Mouse (Mus musculus) right cerebral cortex, postnatal 14 days (tissue): ENCODE measurements around the gene Itgb6.

Experiments
- DNase-seq: peaks from one replicate; pipeline ENCODE4 v3.0.0; 2022

The Itgb6 gene

GRCm38 (mm10) chr2:60672973-60673954, 49.2 kb downstream of the Itgb6 start:
- no peak for DNase-seq

GRCm38 (mm10) chr2:60671215-60671614, 51.2 kb downstream of the Itgb6 start:
- DNase-seq: no peak

GRCm38 (mm10) chr2:60663071-60663470, 59.4 kb downstream of the Itgb6 start:
- DNase-seq: no peak

GRCm38 (mm10) chr2:60659993-60660392, 62.5 kb downstream of the Itgb6 start:
- DNase-seq: no peak

- DNase-seq: no peak
Observed at GRCm38 (mm10) chr2:60658992-60659391, 63.5 kb downstream of the Itgb6 start.

- no peak for DNase-seq
Observed at GRCm38 (mm10) chr2:60654828-60655227, 67.6 kb downstream of the Itgb6 start.

- DNase-seq: no peak
Observed at GRCm38 (mm10) chr2:60650155-60650554, 72.3 kb downstream of the Itgb6 start.

- no peak for DNase-seq
Observed at GRCm38 (mm10) chr2:60647650-60648049, 74.8 kb downstream of the Itgb6 start.

- no peak for DNase-seq
Observed at GRCm38 (mm10) chr2:60646583-60646982, 75.9 kb downstream of the Itgb6 start.

GRCm38 (mm10) chr2:60643406-60643805, 79.0 kb downstream of the Itgb6 start:
- no peak for DNase-seq

GRCm38 (mm10) chr2:60642606-60643005, 79.8 kb downstream of the Itgb6 start:
- DNase-seq: no peak

GRCm38 (mm10) chr2:60640342-60640672, 82.1 kb downstream of the Itgb6 start:
- no peak for DNase-seq

GRCm38 (mm10) chr2:60639617-60640341, 82.7 kb downstream of the Itgb6 start:
- DNase-seq: no peak

- DNase-seq: no peak
Observed at GRCm38 (mm10) chr2:60636910-60637761, 85.3 kb downstream of the Itgb6 start.

GRCm38 (mm10) chr2:60636481-60636880, 86.0 kb downstream of the Itgb6 start:
- no peak for DNase-seq

GRCm38 (mm10) chr2:60636038-60636437, 86.4 kb downstream of the Itgb6 start:
- no peak for DNase-seq

- DNase-seq: no peak
Observed at GRCm38 (mm10) chr2:60632791-60633190, 89.7 kb downstream of the Itgb6 start.

GRCm38 (mm10) chr2:60630304-60630703, 92.1 kb downstream of the Itgb6 start:
- no peak for DNase-seq

- no peak for DNase-seq
Observed at GRCm38 (mm10) chr2:60627952-60628351, 94.5 kb downstream of the Itgb6 start.

- DNase-seq: no peak
Observed at GRCm38 (mm10) chr2:60627515-60627914, 94.9 kb downstream of the Itgb6 start.

- no peak for DNase-seq
Observed at GRCm38 (mm10) chr2:60625766-60626165, 96.7 kb downstream of the Itgb6 start.

- no peak for DNase-seq
Observed at GRCm38 (mm10) chr2:60622161-60622560, 100.3 kb downstream of the Itgb6 start.

GRCm38 (mm10) chr2:60614758-60615157, 107.7 kb downstream of the Itgb6 start:
- DNase-seq: no peak
